Mouse (Mus musculus): ENCODE measurements around the gene Ofcc1. TPM values are rescaled to one million over a fixed set of nuclear protein-coding genes. Genes with fewer than 3 reads are reported as not detected.

Gene Ofcc1
- polyA plus RNA-seq (2012; ENCODE audit: low replicate concordance) = not detected in 2 replicates

DNA sequence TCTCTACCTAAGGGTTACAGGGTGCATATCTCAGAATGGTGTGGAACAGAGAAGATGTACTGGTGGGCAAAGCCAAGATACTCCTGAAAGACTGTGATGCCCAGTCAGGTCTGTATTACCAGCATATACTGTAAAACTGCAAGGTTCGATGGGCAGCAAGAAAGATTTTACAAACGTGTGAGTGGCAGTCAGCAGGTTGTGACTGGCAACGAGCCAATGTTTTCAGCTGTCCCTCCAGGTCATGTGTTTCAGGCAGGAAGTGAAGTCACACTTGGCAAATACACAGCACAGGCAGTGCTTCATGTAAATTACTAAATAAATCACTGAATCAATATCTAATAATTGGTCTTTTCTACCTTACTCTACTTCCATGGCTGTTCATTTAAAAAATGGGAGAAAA, at the start of gene Ofcc1:
Ofcc1 (minus strand) TSS at position 163 of the 400 bp plus-strand sequence.

